Mouse (Mus musculus) testis, adult 2 months (tissue): ENCODE measurements at regions not wholly inside any gene's neighbourhood (a gene's known extent, or its start where the extent isn't known, plus 50 kb on each side); places are given as distances from the start of the nearest gene placed in this dataset.

ENCODE experiments used
- CTCF ChIP-seq: fragments of 200-500 bp; IDR thresholded peaks from 2 replicates; pipeline ENCODE4 v1.5.1; 2012; ENCODE audit warnings: low read depth, mild to moderate bottlenecking, inconsistent platforms, low read length, moderate library complexity; ENCODE audit not compliant: control insufficient read depth, insufficient read depth, insufficient replicate concordance
- POLR2A ChIP-seq: fragments of 200-500 bp; IDR thresholded peaks from 2 replicates; pipeline ENCODE4 v1.6.1; 2012; ENCODE audit warnings: low read depth, mild to moderate bottlenecking, inconsistent platforms, low read length, moderate library complexity; ENCODE audit not compliant: control insufficient read depth

- TF ChIP-seq POLR2A (no peak), CTCF (no peak)
Measured at GRCm38 (mm10) chr12:114932669-114933068, 1114.9 kb upstream of the Zfp386 start.
